Mouse (Mus musculus) embryonic facial prominence, embryonic 10.5 days (tissue): ENCODE results near the gene Iqce. TPM values are rescaled to one million over a fixed set of nuclear protein-coding genes. Genes with fewer than 3 reads are reported as not detected.
A peak's percentile ranks its signal among the peaks of the same experiment; 100 is the strongest.

ENCODE experiments used
- DNase-seq: peaks from one replicate; pipeline ENCODE4 v3.0.0-alpha.2; 2017; ENCODE audit warnings: low spot score
- H3K27ac ChIP-seq: fragments of 300-500 bp; sonication (generic); replicated peaks from 2 replicates; pipeline ENCODE4 v1.5.1; 2016; ENCODE audit warnings: mild to moderate bottlenecking
- H3K27me3 ChIP-seq: fragments of 300-500 bp; sonication (generic); replicated peaks from 2 replicates; pipeline ENCODE4 v1.6.1; 2016; ENCODE audit warnings: low read depth, mild to moderate bottlenecking; ENCODE audit not compliant: poor library complexity, severe bottlenecking
- H3K36me3 ChIP-seq: fragments of 300-500 bp; sonication (generic); replicated peaks from 2 replicates; pipeline ENCODE4 v1.6.1; 2016; ENCODE audit warnings: mild to moderate bottlenecking, moderate library complexity
- H3K4me1 ChIP-seq: fragments of 300-500 bp; sonication (generic); 2 replicates; pipeline ENCODE4 v1.6.1; 2016
- H3K4me3 ChIP-seq: fragments of 300-500 bp; sonication (generic); 2 replicates; pipeline ENCODE4 v1.5.1; 2016; ENCODE audit warnings: mild to moderate bottlenecking, moderate library complexity
- H3K9me3 ChIP-seq: fragments of 300-500 bp; sonication (generic); 2 replicates; pipeline ENCODE4 v1.6.1; 2016; ENCODE audit warnings: mild to moderate bottlenecking
- WGBS: fragments of 180-500 bp; shearing (Covaris S2); methylation state at CpG from one replicate; pipeline ENCODE4 v1.1.7; 2016; 5-methylcytosine and 5-hydroxymethylcytosine counted together
- polyA plus RNA-seq: library from polyadenylated mRNA; unstranded; fragments of >200 nt; fragmentation: Nextera tagmentation; extraction: Ambion mirVana; gene quantifications from 2 replicates; pipeline ENCODE4 v1.2.1, GENCODE M21; 2016

Iqce gene
- polyA plus RNA-seq, 1 experiment from 2014 or later, result 28.2 TPM

DNA sequence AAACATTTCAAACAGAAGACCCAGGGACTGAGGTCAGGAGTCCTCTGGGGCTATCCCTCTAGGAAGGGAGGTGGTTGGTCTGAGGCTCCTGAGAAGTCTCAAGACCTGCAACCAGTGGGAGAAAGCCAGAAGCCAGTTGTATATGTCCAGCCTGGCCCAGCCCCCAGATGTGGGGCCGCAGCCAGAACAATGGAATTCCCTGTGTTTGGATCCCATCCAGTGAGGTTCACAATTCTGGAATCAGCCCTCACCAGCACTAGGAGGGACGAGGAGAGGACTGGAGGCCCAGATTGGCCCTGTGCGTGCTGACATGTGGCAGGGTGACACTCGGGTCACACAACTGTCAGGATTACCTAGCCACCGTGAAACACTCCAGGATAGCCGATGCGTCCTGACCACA, 49.6 kb downstream of the Iqce start:
- no peaks in the 10 kb centered on the region for H3K36me3 ChIP-seq
- peaks cover 24% of the 10 kb centered on the region for H3K4me1 ChIP-seq
- H3K27ac ChIP-seq, result no peak overlapping the region
- H3K4me3 ChIP-seq, result no peak overlapping the region
- no peaks in the 10 kb centered on the region for H3K9me3 ChIP-seq
- WGBS, result 78% methylated on average over 7 of the region's 7 CpGs
- DNase-seq, result no peak
- H3K27me3 ChIP-seq, result no peaks in the 10 kb centered on the region

DNA sequence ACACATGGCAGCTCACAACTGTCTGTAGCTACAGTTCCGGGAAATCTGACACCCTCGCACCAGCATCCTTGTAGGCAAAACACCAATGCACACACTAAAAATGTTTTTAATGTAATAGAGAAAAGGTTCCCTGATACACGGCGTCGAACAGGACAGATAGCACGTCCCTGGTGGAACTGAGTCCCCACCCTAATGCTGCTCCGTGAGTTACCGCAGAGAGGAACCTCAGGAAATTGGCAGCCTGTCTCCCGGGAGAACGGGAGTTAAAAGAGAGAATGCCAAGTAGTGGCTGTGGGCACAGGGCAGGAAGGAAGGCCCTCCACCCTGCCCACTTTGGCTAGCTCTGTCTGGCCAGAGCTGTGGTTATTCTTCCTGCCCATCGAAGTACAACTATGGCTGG, 50.9 kb downstream of the Iqce start:
- Histone ChIP-seq H3K27ac (no peak overlapping the region), H3K9me3 (no peaks in the 10 kb centered on the region), H3K4me1 (peaks cover 37% of the 10 kb centered on the region), H3K36me3 (peaks cover 11% of the 10 kb centered on the region), H3K27me3 (no peaks in the 10 kb centered on the region), H3K4me3 (no peak overlapping the region)
- 88% methylated on average over 11 of the region's 11 CpGs for WGBS
- DNase-seq, result no peak

DNA sequence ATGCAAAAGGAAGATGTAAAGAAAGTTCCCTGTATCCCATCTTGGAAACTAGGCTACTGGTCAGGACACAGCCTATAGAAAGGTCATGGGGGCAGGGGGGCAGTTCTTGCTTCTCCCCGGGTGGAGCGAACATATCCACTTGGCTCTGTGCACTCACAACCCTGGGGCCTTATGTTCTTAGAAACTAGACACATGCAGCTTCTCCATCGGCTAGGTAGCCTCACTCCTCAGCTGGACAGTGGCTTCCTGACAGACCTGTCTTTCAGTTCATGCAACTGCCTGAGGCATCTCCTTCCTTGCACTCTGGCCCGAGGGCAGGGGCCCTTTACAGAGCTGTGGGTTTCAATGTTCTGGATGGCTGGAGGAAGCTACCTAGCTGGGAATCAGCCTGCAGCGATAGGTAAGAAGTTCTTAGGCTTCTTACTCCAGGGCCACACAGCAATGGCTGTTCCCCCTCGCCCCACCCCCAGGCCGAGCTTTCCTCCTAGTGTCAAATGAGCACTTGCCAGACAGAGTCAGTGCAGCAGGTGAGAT, 52.2 kb downstream of the Iqce start:
- peak overlapping the region; percentile 98 for H3K4me3 ChIP-seq
- H3K27me3 ChIP-seq, result no peaks in the 10 kb centered on the region
- 53% methylated on average over 7 of the region's 7 CpGs for WGBS
- H3K4me1 ChIP-seq, result peaks cover 49% of the 10 kb centered on the region
- H3K27ac ChIP-seq, result peak overlapping the region; percentile 98
- peaks cover 23% of the 10 kb centered on the region for H3K36me3 ChIP-seq
- DNase-seq, result no peak
- no peaks in the 10 kb centered on the region for H3K9me3 ChIP-seq

DNA sequence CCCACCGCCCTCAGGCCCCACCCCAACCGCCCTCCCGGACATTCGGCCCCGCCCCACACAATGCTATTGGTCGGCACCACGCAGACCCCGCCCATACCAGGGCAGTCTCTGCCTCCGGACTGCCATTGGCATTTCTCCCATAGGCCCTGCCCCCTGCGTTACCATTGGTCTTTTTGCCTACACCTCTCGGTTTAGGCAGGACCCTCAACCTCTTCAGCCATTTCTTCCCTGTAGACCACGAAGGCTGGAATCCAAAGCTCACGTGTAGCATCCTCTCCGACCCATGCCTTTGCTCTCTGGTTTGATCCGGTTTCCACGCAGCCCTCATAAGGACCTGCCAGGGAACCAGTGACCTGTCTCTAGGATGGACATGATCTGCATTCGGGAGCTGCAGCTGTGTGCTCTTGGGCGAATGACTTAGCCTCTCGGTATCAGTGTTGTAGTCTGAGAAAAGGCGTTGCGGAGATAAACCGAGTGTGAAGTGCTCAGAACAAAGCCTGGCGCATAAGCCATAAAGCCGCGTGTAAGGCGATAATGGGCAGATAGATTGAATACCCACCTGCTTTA, 53.0 kb downstream of the Iqce start:
- peaks cover 54% of the 10 kb centered on the region for H3K4me1 ChIP-seq

GRCm38 (mm10) chr5:140648519-140649100, 53.6 kb downstream of the Iqce start, which contains the start of gene Ttyh3:
Gene Ttyh3 (minus strand): TSS chr5:140649031.
- no peak for DNase-seq
- Histone ChIP-seq H3K36me3 (peaks cover 37% of the 10 kb centered on the region), H3K27me3 (no peaks in the 10 kb centered on the region), H3K4me3 (peak within 1 kb of the TSS; percentile 98), H3K4me1 (peaks cover 57% of the 10 kb centered on the region), H3K27ac (peak within 1 kb of the TSS; percentile 98), H3K9me3 (no peaks in the 10 kb centered on the region)
- WGBS, result under 1% methylated on average over 62 of the region's 62 CpGs

More for the DNA sequence above, 53.0 kb downstream of the Iqce start:
- no peaks in the 10 kb centered on the region for H3K27me3 ChIP-seq
- peak; percentile 100 for DNase-seq
- H3K36me3 ChIP-seq, result peaks cover 31% of the 10 kb centered on the region
- peak overlapping the region; percentile 98 for H3K27ac ChIP-seq
- WGBS, result 6% methylated on average over 26 of the region's 26 CpGs
- peak overlapping the region; percentile 98 for H3K4me3 ChIP-seq
- no peaks in the 10 kb centered on the region for H3K9me3 ChIP-seq

DNA sequence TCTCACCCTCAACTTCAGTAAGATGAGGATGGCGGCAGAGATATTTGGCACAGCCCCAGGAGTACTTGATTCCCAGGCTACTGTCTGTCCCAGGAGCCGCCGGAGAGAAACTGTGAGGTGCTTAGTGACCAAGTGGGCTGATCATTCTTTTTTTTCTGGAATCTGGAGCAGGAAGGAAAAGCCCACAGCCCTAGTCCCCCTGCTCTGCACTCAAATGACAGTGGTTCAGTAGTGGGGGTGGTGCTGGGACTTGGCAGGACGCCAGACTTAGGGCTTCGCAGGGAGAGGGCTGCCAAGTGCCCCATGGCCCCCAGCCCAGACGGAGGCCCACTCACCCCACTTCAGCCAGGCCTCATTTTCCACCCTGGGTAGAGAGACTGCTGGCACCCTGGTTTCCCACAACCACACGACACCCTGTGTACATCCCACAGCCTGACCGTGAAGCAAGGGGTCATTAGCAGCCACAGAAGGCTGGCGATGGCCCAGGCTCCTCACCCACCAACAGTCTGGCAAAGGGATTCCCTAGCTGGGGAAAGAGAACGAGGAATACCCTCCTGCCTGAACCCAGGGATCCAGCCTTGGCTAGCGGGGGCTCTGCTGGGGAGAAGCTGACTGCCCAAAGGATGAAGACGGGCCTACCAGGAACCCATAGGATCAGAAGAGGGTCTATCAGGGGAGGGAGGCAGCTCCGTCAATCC, 54.2 kb downstream of the Iqce start:
- H3K27ac ChIP-seq, result peak overlapping the region; percentile 98
- H3K36me3 ChIP-seq, result peaks cover 43% of the 10 kb centered on the region
- DNase-seq, result peak; percentile 62
- no peaks in the 10 kb centered on the region for H3K9me3 ChIP-seq
- 9% methylated on average over 13 of the region's 13 CpGs for WGBS
- no peaks in the 10 kb centered on the region for H3K27me3 ChIP-seq
- H3K4me1 ChIP-seq, result peaks cover 63% of the 10 kb centered on the region
- H3K4me3 ChIP-seq, result peak overlapping the region; percentile 98

- peaks cover 71% of the 10 kb centered on the region for H3K4me1 ChIP-seq
- H3K9me3 ChIP-seq, result no peaks in the 10 kb centered on the region
- H3K4me3 ChIP-seq, result peak overlapping the region; percentile 98
- no peaks in the 10 kb centered on the region for H3K27me3 ChIP-seq
- peaks cover 51% of the 10 kb centered on the region for H3K36me3 ChIP-seq
- H3K27ac ChIP-seq, result peak overlapping the region; percentile 98
- DNase-seq, result no peak
- WGBS, result 70% methylated on average over 13 of the region's 13 CpGs
These were observed 55.0 kb downstream of the Iqce start for GRCm38 (mm10) chr5:140647031-140647760.

DNA sequence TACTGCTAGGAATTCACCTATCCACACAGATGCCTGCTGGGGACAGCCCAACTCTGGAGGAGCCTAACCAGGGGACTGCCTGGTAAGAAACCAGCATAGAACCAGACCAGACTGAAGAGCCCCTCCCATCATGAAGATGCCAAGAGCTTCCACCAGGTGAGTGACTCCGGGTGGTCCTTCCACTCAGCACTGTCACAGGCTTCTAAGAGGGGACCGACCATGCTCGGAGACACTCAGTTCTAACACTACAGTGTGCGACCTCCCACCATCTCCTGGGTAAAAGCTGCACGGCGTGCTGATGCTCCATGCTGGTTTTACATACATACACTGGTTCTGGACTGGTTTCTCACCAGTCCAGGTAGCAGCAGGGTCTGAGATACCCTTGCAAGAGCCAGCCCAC, 56.0 kb downstream of the Iqce start:
- Histone ChIP-seq H3K4me3 (peak overlapping the region; percentile 98), H3K27ac (peak overlapping the region; percentile 98; the same call in 1 of the 2 replicates), H3K4me1 (peaks cover 81% of the 10 kb centered on the region), H3K27me3 (no peaks in the 10 kb centered on the region), H3K9me3 (no peaks in the 10 kb centered on the region), H3K36me3 (peaks cover 59% of the 10 kb centered on the region)
- 92% methylated on average over 6 of the region's 6 CpGs for WGBS
- no peak for DNase-seq

DNA sequence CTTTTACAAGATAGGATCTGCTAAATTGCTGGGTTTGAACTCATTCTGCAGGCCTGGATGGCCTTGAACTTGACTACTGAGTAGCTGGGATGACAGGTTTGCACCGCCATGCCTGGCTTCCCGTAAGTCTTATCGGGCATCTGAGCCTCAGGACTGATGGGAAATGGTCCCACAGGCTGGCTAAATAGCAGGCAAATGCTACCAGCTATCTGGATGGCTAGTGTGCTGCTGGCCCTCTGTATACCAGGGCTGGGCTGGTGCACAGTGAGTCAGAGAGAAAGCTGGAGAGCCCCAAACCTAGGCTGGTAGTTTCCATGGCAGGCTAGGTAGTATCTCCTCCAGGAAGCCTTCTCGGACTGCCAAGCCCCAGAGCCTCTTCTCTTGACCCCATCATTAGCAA, 56.7 kb downstream of the Iqce start:
- H3K4me1 ChIP-seq, result peaks cover 88% of the 10 kb centered on the region
- no peak overlapping the region for H3K27ac ChIP-seq
- H3K4me3 ChIP-seq, result peak overlapping the region; percentile 9; the same call in 1 of the 2 replicates
- H3K27me3 ChIP-seq, result no peaks in the 10 kb centered on the region
- H3K9me3 ChIP-seq, result no peaks in the 10 kb centered on the region
- no peak for DNase-seq
- peaks cover 66% of the 10 kb centered on the region for H3K36me3 ChIP-seq
- 91% methylated on average over 4 of the region's 4 CpGs for WGBS

DNA sequence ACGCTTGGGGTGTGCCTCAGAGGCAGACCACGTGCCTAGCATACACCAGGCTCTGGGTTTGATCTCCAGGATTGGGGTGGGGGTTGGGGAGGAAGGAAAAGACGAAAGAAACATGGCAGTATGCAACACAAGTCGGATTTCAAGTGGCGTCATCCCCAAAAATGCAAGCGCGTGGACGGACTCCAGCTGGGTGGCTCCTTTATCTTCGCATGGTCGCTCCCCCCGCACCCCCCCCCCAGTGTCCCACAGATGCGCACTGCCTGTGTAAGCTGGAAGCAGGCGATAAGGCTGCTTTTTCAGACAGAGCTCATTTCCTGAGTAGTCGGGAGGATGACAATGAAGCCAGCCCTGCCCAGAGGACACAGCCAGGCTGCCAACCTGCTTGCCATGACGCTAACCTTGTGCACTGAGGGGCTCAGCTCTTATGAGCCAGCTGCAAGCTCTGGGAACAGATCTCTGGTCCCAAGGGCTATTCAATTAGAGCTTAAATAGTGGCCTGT, 57.4 kb downstream of the Iqce start:
- Histone ChIP-seq H3K36me3 (peaks cover 73% of the 10 kb centered on the region), H3K4me1 (peaks cover 87% of the 10 kb centered on the region), H3K27me3 (no peaks in the 10 kb centered on the region), H3K9me3 (no peaks in the 10 kb centered on the region), H3K4me3 (peak overlapping the region; percentile 9; the same call in 1 of the 2 replicates), H3K27ac (no peak overlapping the region)
- 88% methylated on average over 15 of the region's 15 CpGs for WGBS
- DNase-seq, result no peak

DNA sequence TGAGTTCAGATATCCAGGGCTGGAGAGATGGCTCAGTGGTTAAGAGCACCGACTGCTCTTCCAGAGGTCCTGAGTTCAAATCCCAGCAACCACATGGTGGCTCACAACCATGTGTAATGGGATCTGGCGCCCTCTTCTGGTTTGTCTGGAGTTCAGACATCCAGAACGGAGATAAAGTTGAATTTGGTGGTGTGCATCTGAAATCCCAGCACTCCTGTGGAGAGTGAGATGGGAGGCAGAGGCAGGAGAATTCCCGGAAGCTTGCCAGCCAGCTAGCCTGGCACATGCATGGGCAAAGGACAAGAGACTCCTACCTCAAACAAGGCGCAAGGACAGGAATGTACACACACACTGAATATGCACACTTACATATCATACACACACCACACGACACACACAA, 57.9 kb downstream of the Iqce start:
- H3K36me3 ChIP-seq, result peaks cover 78% of the 10 kb centered on the region
- 91% methylated on average over 6 of the region's 6 CpGs for WGBS
- no peaks in the 10 kb centered on the region for H3K27me3 ChIP-seq
- no peak overlapping the region for H3K27ac ChIP-seq
- no peak overlapping the region for H3K4me3 ChIP-seq
- H3K9me3 ChIP-seq, result no peaks in the 10 kb centered on the region
- peaks cover 87% of the 10 kb centered on the region for H3K4me1 ChIP-seq
- DNase-seq, result no peak

- peak overlapping the region; percentile 25; the same call in 1 of the 2 replicates for H3K4me3 ChIP-seq
- H3K27me3 ChIP-seq, result no peaks in the 10 kb centered on the region
- WGBS, result 64% methylated on average over 3 of the region's 3 CpGs
- no peaks in the 10 kb centered on the region for H3K9me3 ChIP-seq
- DNase-seq, result no peak
- peak overlapping the region; percentile 78 for H3K27ac ChIP-seq
- peaks cover 78% of the 10 kb centered on the region for H3K4me1 ChIP-seq
- H3K36me3 ChIP-seq, result peaks cover 97% of the 10 kb centered on the region
These were observed 60.1 kb downstream of the Iqce start for GRCm38 (mm10) chr5:140642076-140642475.
